Mouse (Mus musculus) thymus, postnatal 0 days (tissue): ENCODE measurements around the gene Tab3. TPM values are rescaled to one million over a fixed set of nuclear protein-coding genes. Genes with fewer than 3 reads are reported as not detected.

Experiments
- DNase-seq: peaks from one replicate; pipeline ENCODE4 v3.0.0-alpha.2; 2015; ENCODE audit warnings: low spot score
- microRNA-seq: library from miRNA; unstranded; fragments of <30 nt; microRNA quantifications from one replicate; pipeline ENCODE4, GENCODE M21; 2016; ENCODE audit warnings: borderline number of aligned reads
- polyA plus RNA-seq: library from polyadenylated mRNA; unstranded; fragments of >200 nt; fragmentation: Nextera tagmentation; extraction: Ambion mirVana; gene quantifications from 2 replicates; pipeline ENCODE4 v1.2.1, GENCODE M21; 2015

The Tab3 gene
- 1.9 and 2.3 TPM in 2 replicates for polyA plus RNA-seq

DNA sequence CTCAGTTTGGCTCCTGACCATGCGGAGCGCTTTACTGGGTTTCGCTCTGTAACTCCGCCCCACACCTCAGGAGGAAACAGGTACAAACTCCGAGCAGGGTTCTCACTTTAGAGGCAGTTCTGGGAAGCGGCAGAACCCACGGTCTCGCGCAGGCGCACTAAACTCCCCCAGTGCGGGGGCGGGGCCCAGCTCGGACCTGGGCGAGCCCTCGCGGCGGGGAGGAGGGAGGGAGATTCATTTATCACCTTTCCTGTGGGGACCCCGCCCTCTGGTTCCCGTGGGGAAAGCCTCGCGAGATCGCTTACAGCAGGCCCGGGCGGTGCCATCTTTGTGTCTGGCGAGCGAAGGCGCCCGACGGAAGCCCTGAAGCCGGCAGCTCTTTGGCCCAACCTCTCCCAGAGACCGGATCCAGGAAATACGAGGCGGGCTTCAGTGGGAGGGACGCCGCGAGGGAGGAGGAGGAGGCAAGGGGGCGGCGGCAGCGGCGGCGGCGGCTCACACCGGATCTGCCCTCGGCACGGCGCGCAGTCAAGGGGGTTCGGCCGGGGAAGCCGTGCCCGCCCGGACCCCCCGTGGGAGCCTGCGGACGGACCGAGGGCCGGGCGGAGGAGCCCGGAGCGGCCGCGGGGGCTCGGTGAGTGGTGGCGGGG, at the start of gene Tab3:
Gene Tab3, plus strand, starts transcription at position 491 of the 650 bp plus-strand sequence.
- DNase-seq = peak; percentile 94

DNA sequence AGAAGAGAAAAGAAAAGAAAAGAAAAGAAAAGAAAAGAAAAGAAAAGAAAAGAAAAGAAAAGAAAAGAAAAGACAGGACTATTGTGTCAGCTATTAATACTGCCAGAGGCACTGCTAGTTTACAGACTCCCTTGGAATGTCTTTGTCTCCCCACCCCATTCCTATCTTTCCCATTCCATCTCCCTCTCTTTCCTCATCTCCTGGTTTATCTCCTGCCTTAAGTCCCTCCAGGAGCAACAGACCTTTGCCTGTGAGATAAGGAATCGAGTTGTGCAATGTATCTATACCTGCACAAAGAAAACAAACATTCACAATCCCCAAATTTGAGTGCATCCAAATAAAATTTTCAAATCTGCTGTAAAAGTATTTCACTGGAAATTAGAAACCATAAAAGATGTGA, 48.3 kb upstream of the Tab3 start:
- DNase-seq = no peak

- DNase-seq = no peak
Measured at GRCm38 (mm10) chrX:85526263-85527019, 47.4 kb upstream of the Tab3 start.

DNA sequence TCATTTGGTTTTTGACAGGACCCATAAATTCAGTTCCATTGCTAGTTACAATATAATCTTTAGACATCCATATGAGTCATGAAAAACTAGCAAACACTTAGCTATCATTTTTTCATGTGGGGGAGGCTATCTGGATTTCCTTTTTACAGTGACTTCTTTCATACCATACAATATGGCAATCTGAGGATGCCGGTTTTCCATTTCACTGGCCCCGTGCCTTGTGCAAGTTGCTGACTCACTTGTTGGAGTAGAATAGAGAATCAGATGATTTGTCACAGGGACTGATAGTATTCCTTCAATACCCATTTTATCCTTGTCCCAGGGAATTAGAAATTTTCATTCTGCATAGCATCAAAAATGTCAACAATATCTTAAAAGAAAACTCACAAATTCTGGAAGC, 14.9 kb upstream of the Tab3 start:
- no peak for DNase-seq

- no peak for DNase-seq
Measured at GRCm38 (mm10) chrX:85566256-85566655, 7.6 kb upstream of the Tab3 start.

DNA sequence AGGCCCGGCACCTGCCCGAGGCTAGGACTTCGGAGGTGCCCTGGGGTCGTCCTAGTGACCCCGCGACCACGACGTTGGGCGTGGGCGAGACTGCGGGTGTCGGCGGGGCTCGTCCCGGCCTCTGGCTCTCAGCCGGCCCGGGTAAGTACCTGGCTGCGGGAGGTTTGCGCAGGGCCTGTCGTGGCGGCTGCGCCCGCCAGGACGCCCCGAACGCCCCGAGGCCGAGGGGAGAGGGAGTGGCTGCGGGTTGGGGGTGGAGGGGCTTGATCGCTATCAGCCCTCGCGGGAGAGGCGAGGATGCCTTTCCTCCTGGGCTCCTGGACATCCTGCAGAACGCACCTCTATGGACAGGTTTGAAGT, 340 bp downstream of the Tab3 start:
- DNase-seq = peak; percentile 38

DNA sequence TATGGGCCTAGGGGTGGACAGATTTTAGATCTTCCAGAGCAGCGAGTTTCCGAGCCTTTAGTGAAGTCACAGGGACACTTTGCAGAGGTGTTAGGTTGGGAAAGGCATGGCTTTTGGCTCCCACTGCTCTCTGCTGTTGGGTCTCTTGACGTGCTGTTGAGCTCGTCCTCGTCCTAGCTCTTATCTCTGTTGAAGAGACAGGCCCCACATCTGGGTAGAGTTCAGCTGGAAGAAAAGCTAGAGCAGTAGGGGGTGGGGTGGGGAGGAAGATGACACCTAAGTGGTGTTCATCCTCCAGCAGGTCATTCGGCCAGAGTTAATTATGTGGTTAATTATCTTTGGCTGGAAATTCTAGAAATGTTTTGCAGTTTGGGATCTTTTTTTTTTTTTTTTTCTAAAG, 2.5 kb downstream of the Tab3 start:
- DNase-seq = no peak

- DNase-seq = no peak
Measured at GRCm38 (mm10) chrX:85580768-85581167, 6.9 kb downstream of the Tab3 start.

- no peak for DNase-seq
Measured at GRCm38 (mm10) chrX:85582517-85582916, 8.7 kb downstream of the Tab3 start.

DNA sequence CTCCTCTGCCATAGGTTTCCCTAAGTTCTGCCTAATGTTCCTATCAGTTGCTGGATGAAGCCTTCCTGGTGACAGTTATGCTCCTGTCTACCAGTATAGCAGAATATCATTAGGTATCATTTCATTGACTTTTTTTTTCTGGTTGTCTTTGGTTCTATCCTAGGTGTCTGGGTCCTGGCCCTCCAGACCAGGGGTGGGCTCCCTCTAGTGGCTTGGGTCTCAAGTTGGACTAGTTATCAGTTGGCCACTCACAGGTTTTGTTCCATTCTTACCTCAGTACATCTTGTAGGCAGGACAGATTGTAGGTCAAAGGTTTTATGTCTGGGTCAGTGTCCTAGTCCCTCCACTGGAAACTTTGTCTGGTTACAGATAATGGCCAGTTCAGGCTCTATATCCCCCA, 11.8 kb downstream of the Tab3 start:
- no peak for DNase-seq

- no peak for DNase-seq
Measured at GRCm38 (mm10) chrX:85614701-85615100, 40.9 kb downstream of the Tab3 start.

- DNase-seq = peak; percentile 48
Measured at GRCm38 (mm10) chrX:85646204-85646777, 72.5 kb downstream of the Tab3 start.

DNA sequence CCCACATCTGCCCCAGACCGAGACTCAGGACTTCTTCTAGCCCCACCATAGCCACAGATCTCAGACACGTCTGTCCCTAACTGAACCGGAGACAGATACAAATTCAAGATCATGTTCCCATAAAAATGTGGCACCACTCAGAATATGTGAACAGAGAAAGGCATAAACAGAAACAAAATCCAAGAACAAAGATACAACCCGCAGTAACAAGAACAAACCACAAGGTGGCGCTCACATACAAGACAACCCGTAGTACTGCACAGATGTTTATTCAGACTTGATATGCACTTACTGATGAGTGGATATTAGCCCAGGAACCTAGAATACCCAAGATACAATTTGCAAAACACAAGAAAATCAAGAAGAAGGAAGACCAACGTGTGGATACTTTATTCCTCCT, 103.0 kb downstream of the Tab3 start:
- DNase-seq = peak; percentile 46

GRCm38 (mm10) chrX:85682125-85682524, 108.3 kb downstream of the Tab3 start:
- DNase-seq = no peak

- DNase-seq = no peak
Measured at GRCm38 (mm10) chrX:85683723-85684122, 109.9 kb downstream of the Tab3 start.

Small RNAs within 50 kb of the gene (microRNA-seq; reads per million reads assigned to microRNA genes)
- gene Gm44378 = not detected

Other genes with a start within 250 kb of the Tab3 start
- 8.3 and 9.3 TPM in 2 replicates for gene Gk, start 202.8 kb downstream of the Tab3 start, polyA plus RNA-seq